Mouse (Mus musculus) heart, postnatal 0 days (tissue): ENCODE data around the gene Fbxl19. TPM values are rescaled to one million over a fixed set of nuclear protein-coding genes. Genes with fewer than 3 reads are reported as not detected.

Source experiments
- ATAC-seq: fragments of 200-750 bp; cut with Nextera tagmentation; 2 replicates; pipeline ENCODE4 v1.8.0; 2017; ENCODE audit warnings: low read depth, moderate number of reproducible peaks, moderate library complexity; ENCODE audit not compliant: insufficient read depth
- DNase-seq: peaks from one replicate; pipeline ENCODE4 v3.0.0-alpha.2; 2016; ENCODE audit warnings: low spot score
- H3K27ac ChIP-seq: fragments of 300-500 bp; sonication (generic); 2 replicates; pipeline ENCODE4 v1.5.1; 2014; ENCODE audit warnings: low read depth, mild to moderate bottlenecking
- H3K27me3 ChIP-seq: fragments of 300-500 bp; sonication (generic); 2 replicates; pipeline ENCODE4 v1.6.1; 2014; ENCODE audit warnings: low read length, mixed read lengths; ENCODE audit not compliant: control insufficient read depth, insufficient read depth
- H3K36me3 ChIP-seq: fragments of 300-500 bp; sonication (generic); replicated peaks from 2 replicates; pipeline ENCODE4 v1.6.1; 2014; ENCODE audit warnings: low read length, mixed read lengths; ENCODE audit not compliant: control insufficient read depth, insufficient read depth
- H3K4me1 ChIP-seq: fragments of 300-500 bp; sonication (generic); 2 replicates; pipeline ENCODE4 v1.6.1; 2014; ENCODE audit warnings: antibody characterized with exemption; ENCODE audit not compliant: control insufficient read depth, insufficient read depth
- H3K4me2 ChIP-seq: fragments of 300-500 bp; sonication (generic); 2 replicates; pipeline ENCODE4 v1.6.1; 2014; ENCODE audit warnings: low read depth, mild to moderate bottlenecking, low read length, moderate library complexity
- H3K4me3 ChIP-seq: fragments of 300-500 bp; sonication (generic); 2 replicates; pipeline ENCODE4 v1.5.1; 2014; ENCODE audit warnings: low read depth, low read length
- H3K9ac ChIP-seq: fragments of 300-500 bp; sonication (generic); replicated peaks from 2 replicates; pipeline ENCODE4 v1.6.1; 2014; ENCODE audit warnings: low read depth, low read length, mixed read lengths
- H3K9me3 ChIP-seq: fragments of 300-500 bp; sonication (generic); replicated peaks from 2 replicates; pipeline ENCODE4 v1.6.1; 2016; ENCODE audit warnings: low read length; ENCODE audit not compliant: control insufficient read depth
- CTCF ChIP-seq: IDR thresholded peaks from 2 replicates; pipeline ENCODE4 v1.5.1; 2016; ENCODE audit warnings: antibody characterized with exemption, control low read depth, low read depth
- EP300 ChIP-seq: IDR thresholded peaks from 2 replicates; pipeline ENCODE4 v1.6.1; 2016; ENCODE audit warnings: antibody characterized with exemption, low read depth
- WGBS: fragments of 180-500 bp; shearing (Covaris S2); extraction: QIAGEN DNeasy Blood & Tissue Kit; methylation state at CpG from one replicate; pipeline ENCODE4 v1.1.7; 2014; 5-methylcytosine and 5-hydroxymethylcytosine counted together
- polyA plus RNA-seq: library from polyadenylated mRNA; unstranded; fragments of >200 nt; fragmentation: Nextera tagmentation; extraction: Ambion mirVana; gene quantifications from 2 replicates; pipeline ENCODE4 v1.2.1, GENCODE M21; 2015
- total RNA-seq: library from RNA; depleted of rRNA; stranded (reverse); fragments of >200 nt; gene quantifications from 2 replicates; pipeline ENCODE4 v1.2.3, GENCODE M21; 2014; ENCODE audit warnings: low replicate concordance

Gene Fbxl19
- total and polyA plus RNA-seq, 2 experiments from 2014 or later: 0.42 to 21.6 TPM

GRCm38 (mm10) chr7:127798591-127798990 lies 54.2 kb downstream of the Fbxl19 start:
- Histone ChIP-seq H3K9ac (no peak overlapping the region), H3K4me2 (no peak overlapping the region), H3K4me1 (peaks cover 8% of the 10 kb centered on the region), H3K27me3 (no peaks in the 10 kb centered on the region), H3K27ac (no peak overlapping the region), H3K4me3 (no peak overlapping the region), H3K9me3 (no peaks in the 10 kb centered on the region), H3K36me3 (peaks cover 61% of the 10 kb centered on the region)
- TF ChIP-seq CTCF (no peak), EP300 (no peak)
- WGBS: 89% methylated on average over 4 of the region's 4 CpGs
- no peak for DNase-seq
- ATAC-seq: no peak

DNA sequence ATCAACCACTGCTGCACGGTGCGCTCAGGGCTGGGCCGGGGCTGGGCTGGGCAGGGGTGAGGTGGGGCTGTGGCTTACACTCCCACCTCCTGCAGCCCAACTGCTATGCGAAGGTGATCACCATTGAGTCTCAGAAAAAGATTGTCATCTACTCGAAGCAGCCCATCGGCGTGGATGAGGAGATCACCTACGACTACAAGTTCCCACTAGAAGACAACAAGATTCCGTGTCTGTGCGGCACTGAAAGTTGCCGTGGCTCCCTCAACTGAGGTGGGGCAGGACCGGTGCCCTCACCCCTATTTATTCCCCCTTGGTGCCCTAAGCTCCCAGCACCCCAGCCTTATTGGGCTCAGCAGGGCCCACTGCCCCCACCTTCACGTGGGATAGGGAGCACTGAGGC lies 54.9 kb downstream of the Fbxl19 start:
- Histone ChIP-seq H3K4me2 (no peak overlapping the region), H3K36me3 (peaks cover 55% of the 10 kb centered on the region)
- WGBS: 89% methylated on average over 13 of the region's 13 CpGs

GRCm38 (mm10) chr7:127799738-127800137 lies 55.4 kb downstream of the Fbxl19 start:
- no peak for DNase-seq
- Histone ChIP-seq H3K4me1 (peaks cover 8% of the 10 kb centered on the region), H3K4me2 (no peak overlapping the region), H3K27ac (no peak overlapping the region), H3K9me3 (no peaks in the 10 kb centered on the region), H3K27me3 (no peaks in the 10 kb centered on the region), H3K9ac (no peak overlapping the region), H3K4me3 (no peak overlapping the region), H3K36me3 (peaks cover 50% of the 10 kb centered on the region)
- 100% methylated on average over 1 of the region's 1 CpGs for WGBS
- no peak for ATAC-seq
- TF ChIP-seq CTCF: no peak
- TF ChIP-seq EP300: no peak

More for the DNA sequence above, 54.9 kb downstream of the Fbxl19 start:
- no peak for TF ChIP-seq EP300
- no peak for TF ChIP-seq CTCF
- H3K27me3 ChIP-seq: no peaks in the 10 kb centered on the region
- no peaks in the 10 kb centered on the region for H3K9me3 ChIP-seq
- H3K4me1 ChIP-seq: peaks cover 8% of the 10 kb centered on the region
- H3K9ac ChIP-seq: no peak overlapping the region
- no peak overlapping the region for H3K4me3 ChIP-seq
- DNase-seq (no peak), ATAC-seq (no peak)
- H3K27ac ChIP-seq: no peak overlapping the region

DNA sequence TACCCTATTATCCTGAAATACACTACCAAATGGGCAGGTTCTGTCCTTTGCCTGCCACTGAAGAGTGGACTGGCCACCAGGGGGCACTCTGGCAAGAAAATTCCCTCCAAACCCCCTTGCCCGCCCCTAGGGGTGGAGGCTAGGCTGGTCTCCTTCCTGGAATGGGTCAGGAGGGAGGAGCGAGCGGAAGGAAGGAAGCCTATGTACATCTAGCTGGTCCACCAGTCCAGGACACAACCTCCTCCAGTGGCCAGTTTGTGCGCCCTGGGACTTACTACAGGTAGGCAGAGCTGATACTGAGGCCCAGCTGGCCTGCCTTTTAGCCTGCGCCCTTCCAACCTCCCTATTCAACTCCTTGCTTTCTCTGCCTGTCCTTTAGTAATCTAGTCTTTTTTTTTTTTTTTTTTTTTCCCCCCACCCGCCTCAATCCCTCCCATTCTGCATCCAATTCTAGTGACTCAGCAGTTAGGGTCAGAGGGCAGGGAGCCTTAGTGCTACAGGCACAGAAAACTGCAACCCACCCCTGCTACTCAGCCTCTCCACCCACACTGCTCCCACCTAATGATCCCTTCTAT lies 56.2 kb downstream of the Fbxl19 start, which contains the start of gene Hsd3b7:
Hsd3b7 (plus strand) TSS at position 170 of the 575 bp plus-strand sequence.
- TF ChIP-seq CTCF (peak; percentile 99), EP300 (0 out of 2 replicates have a peak, but pooled peaks have one; percentile 43)
- no peaks in the 10 kb centered on the region for H3K27me3 ChIP-seq
- peaks cover 42% of the 10 kb centered on the region for H3K36me3 ChIP-seq

GRCm38 (mm10) chr7:127801010-127801621 lies 56.8 kb downstream of the Fbxl19 start:
- Histone ChIP-seq H3K4me3 (peak overlapping the region; percentile 35), H3K4me2 (peak overlapping the region; percentile 60), H3K36me3 (peaks cover 36% of the 10 kb centered on the region), H3K27ac (peak overlapping the region; percentile 41; the same call in 1 of the 2 replicates), H3K9me3 (no peaks in the 10 kb centered on the region), H3K9ac (peak overlapping the region; percentile 34; the same call in 1 of the 2 replicates), H3K27me3 (no peaks in the 10 kb centered on the region), H3K4me1 (peaks cover 8% of the 10 kb centered on the region)
- no peak for DNase-seq
- TF ChIP-seq EP300 (no peak), CTCF (no peak)
- no peak for ATAC-seq
- WGBS: 87% methylated on average over 8 of the region's 8 CpGs

More for the DNA sequence above, 56.2 kb downstream of the Fbxl19 start, which contains the start of gene Hsd3b7:
- no peaks in the 10 kb centered on the region for H3K9me3 ChIP-seq
- H3K4me2 ChIP-seq: peak within 1 kb of the TSS; percentile 60
- H3K27ac ChIP-seq: peak within 1 kb of the TSS; percentile 41; the same call in 1 of the 2 replicates
- H3K9ac ChIP-seq: peak within 1 kb of the TSS; percentile 34; the same call in 1 of the 2 replicates
- ATAC-seq (peak; percentile 93), DNase-seq (peak; percentile 91)
- H3K4me3 ChIP-seq: peak within 1 kb of the TSS; percentile 35
- H3K4me1 ChIP-seq: peaks cover 8% of the 10 kb centered on the region
- 27% methylated on average over 6 of the region's 6 CpGs for WGBS
